Mouse (Mus musculus) right cerebral cortex, postnatal 36 days (tissue): ENCODE data around the gene Coro1c.

Experiments
- DNase-seq, 2 experiments: peaks; one replicate each; pipeline ENCODE4 v3.0.0; 2022; ENCODE audit warnings: low spot score in 2 of 2, mixed read lengths in 1 of 2

Coro1c gene

GRCm38 (mm10) chr5:113885623-113886022, 22.9 kb downstream of the Coro1c start:
- no peak for DNase-seq

DNA sequence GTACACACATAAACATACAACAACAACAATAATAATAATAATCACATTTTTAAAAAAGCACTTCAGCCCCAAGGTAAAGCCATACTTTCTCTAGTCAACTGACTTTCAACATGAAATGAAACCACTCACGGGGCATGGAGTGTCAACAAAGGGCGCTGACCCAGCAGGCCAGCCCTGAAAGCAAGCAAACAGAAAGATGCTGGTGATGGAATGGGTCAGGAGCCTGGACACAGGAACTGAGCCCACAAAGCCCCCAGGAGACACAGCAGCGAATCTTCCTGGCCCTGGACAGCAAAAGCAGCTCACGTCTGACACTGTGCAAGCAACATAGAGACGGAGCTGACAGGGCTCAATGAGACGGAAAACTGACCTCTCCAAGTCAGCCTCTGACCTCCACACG, 23.8 kb downstream of the Coro1c start:
- no peak for DNase-seq

- DNase-seq, result no peak
Measured at GRCm38 (mm10) chr5:113883384-113883771, 25.2 kb downstream of the Coro1c start.

DNA sequence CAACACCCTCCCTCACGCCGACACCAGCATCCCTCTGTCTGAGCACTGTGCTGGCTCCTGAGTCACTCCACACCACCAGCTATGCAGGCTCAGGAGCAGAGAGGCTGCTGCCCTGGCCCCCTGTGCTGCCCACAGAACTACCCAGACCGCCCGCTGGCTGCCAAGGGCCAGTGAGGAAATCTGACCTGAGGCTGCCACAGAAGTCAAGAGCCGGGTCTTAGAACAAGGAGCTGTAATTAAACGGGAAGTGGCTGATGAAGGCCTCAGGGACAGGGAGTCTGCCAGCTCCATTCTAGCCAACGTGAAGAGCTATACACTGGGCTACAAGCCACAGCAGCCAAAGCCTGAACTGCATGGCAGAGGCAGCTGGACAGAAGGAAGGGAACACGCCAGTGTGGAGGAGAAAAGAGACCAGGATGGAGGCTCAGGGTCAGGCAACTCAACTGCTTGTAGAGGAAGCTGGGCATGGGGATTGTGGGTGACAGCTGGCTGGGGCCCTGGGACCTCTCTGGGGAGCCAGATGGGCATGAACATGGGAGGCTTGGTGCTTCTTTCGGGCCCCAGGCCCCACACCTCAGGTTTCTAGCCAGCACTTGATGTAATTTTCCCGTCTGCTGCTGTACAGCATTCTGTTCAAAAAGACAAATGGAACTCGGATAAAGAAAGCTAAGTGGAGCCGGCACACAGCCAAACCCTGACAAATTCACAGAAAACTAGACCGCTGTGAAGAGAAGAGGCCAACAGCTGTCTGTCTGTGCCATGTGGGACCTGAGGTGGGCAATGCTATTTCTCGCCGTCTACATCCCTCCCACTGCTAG, 25.8 kb downstream of the Coro1c start:
- no peak for DNase-seq

DNA sequence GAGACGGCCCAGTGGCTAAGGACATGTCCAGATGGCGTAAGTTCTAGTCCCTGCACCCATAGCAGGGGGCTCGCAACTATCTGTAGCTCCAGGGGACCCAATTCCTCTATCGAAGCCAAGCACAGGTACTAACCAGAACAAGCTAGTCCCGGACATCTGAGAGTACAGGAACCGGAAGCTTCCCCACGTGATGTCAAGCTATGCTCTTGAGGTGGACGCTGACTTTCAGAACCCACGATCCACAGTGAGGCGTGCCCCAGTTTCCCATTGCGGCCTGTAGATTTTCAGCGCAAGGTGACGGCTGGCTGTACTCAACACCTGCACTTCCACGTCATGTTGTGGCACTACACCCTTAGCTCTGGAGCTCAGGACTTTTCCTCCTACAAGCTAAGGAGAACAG, 27.4 kb downstream of the Coro1c start:
- no peak for DNase-seq

DNA sequence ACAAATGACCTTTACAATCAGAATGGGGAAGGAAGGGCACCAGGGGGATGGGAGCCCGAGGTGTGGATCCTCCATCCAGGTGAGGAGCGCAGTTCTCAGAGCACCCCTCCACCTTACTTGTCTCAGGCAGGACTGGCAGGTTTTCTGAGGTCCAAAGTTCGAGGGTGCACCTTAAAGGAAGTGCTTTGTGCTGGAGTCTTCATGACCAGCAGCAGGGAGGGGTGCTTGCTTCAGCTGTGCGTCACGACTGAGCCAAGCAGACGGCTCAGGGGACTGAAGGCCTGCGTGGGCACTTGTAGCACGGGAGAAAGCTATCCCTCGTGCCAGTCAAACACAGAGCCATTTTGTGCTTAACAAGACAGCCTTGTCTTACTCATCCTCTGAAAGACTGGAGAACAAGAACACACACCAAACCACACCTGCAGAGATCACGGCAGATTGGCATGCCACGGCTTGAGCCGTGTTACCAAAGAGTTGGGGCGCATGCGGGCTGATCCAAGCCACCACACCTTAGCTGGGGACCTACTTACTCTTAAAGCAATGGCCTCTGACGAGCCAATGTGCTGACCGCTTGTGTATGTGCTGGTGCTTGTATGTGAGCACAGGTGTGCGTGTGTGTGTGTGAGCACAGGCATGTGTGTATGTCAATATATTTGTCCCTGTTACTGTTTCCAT, 29.5 kb downstream of the Coro1c start:
- DNase-seq, result no peak

GRCm38 (mm10) chr5:113877565-113877964, 31.0 kb downstream of the Coro1c start:
- DNase-seq, result no peak

- DNase-seq, result no peak
Measured at GRCm38 (mm10) chr5:113876176-113876575, 32.4 kb downstream of the Coro1c start.

- no peak for DNase-seq
Measured at GRCm38 (mm10) chr5:113875625-113876024, 32.9 kb downstream of the Coro1c start.

DNA sequence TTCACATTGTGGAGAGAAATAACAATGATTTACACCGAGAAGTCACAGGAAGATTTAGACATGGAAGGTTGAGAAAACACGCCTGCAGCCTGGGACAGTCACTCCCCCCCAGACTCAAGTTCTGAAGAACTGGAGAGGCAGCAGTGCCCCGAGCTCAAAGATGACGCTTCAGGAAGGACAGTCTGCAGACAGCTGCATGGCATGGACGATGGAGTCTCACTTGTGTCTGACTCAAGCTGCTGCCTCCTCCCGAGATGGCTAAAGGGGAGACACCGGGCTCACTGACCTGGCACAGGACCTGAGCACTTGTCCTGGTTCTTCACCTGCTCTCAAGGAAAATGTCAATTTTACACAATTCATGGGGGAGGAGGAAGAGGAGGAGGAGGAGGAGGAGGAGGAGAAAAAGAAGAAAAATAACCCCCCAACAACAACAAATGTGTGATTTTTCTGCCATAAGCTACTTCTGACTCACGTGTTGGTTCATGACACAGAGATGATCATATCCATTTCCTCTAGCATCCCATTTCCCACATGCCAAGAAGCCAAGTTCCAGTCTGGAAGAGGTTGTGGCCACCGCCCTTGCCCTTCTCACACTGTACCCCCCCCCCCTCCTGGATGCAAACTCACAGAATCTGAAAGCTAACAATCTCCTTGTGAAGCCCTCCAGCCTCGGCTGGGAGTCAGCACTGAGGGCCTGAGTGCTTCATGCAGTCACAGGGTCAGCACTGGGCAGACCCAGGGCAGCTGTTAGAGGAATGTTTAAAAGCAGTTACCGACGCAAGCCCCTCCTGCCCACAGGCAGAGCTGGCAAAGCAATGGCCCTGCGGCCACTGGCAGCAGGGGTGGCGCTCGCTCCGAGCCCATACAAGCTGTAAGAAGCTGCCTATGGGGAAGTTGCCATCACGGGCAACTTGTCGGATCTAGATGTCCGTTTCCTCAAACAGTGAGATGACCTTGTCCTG, 34.2 kb downstream of the Coro1c start:
- no peak for DNase-seq

DNA sequence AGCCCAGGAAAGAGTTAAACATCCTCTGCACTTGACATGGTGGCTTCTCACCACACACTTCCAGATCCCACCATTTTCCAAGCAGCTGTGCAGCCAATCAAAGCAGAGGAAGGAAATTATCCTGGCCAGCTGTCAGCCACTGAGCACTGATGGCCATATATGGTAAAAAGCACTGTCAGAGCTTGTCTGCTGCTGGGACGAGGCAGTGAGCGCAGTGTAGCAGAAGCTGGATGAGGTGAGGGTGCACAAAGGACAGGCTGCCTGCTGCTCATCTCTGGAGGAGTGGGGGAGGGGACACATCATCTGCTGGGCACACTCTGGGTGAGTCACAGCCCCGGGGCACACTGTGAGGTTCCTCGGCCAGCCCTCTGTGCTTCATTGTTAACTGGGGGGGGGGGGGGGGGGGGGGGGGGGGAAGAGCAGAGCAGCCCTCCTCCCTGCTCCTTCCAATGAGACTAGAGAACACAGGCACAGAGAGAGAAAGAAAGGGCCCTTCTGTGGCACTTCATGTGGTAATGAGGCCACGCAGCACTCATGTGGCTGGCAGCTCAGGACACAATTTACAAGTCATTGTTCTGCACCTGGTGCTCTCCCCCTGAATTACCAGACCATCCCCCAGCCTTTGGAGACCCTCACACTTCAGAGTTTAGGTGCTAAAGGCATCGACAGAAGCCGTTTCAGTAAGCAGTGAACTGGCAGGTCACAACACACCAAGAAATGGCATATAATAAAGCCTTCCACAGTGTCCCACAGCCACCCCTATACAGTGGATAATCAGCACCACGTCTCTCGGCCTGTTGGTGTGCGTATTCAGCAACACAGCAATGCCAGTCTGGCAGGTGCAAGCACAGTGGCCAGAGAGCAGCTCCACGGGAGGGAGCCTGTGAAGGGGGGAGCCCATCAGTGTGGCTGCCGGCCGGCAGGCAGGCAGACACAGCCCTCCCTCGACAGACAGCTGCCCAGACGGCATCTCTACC, 35.3 kb downstream of the Coro1c start:
- peak; percentile 50 to 65 for DNase-seq

GRCm38 (mm10) chr5:113871903-113872548, 36.5 kb downstream of the Coro1c start:
- no peak for DNase-seq

GRCm38 (mm10) chr5:113870393-113871040, 38.0 kb downstream of the Coro1c start:
- DNase-seq, result no peak

GRCm38 (mm10) chr5:113869132-113869531, 39.4 kb downstream of the Coro1c start:
- DNase-seq, result no peak

- no peak for DNase-seq
Measured at GRCm38 (mm10) chr5:113864992-113865391, 43.6 kb downstream of the Coro1c start.

- DNase-seq, result no peak
Measured at GRCm38 (mm10) chr5:113863994-113864393, 44.6 kb downstream of the Coro1c start.

DNA sequence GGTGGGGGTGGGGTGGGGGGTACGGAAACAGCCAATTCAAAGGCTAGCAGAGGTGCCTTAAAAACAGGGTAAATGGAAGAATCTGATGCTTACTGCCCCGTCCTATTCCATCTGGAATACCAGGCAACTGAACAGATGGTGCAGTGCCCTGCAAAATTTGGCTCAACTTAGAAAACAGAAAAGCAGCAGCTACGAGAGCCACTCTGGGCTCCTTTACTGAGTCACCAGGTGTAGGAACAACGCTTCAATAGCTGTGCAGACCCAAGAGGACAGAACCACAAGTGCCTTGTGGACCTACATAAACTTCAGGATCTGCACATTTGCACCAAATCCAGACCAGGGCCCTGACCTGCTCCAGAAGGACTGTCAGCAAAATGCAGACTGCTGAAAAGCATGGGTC, 46.1 kb downstream of the Coro1c start:
- no peak for DNase-seq

- no peak for DNase-seq
Measured at GRCm38 (mm10) chr5:113861294-113861693, 47.3 kb downstream of the Coro1c start.

GRCm38 (mm10) chr5:113858971-113859370, 49.6 kb downstream of the Coro1c start:
- no peak for DNase-seq

DNA sequence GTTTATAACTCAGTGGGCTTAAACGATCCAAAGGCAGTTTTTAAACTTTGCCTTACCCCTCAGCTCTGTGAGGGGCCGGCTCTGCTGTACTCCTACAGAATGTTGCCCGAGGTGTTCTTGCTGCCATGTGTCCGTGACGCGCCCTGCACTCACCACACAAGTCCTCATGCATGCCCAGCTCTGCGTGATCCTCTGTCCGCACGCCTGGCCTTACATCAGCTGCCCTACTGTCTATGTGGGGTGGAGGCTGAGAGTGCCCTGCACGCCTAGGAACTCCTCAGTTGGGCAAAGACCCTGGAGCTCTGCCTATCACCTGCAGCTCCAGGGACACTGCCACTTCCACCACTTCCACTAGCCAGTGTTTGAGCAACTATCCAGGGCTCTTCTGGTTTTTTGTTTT, 50.0 kb downstream of the Coro1c start:
- DNase-seq, result no peak
